Mouse (Mus musculus): ENCODE measurements at regions not wholly inside any gene's neighbourhood (a gene's known extent, or its start where the extent isn't known, plus 50 kb on each side); places are given as distances from the start of the nearest gene placed in this dataset.

DNA sequence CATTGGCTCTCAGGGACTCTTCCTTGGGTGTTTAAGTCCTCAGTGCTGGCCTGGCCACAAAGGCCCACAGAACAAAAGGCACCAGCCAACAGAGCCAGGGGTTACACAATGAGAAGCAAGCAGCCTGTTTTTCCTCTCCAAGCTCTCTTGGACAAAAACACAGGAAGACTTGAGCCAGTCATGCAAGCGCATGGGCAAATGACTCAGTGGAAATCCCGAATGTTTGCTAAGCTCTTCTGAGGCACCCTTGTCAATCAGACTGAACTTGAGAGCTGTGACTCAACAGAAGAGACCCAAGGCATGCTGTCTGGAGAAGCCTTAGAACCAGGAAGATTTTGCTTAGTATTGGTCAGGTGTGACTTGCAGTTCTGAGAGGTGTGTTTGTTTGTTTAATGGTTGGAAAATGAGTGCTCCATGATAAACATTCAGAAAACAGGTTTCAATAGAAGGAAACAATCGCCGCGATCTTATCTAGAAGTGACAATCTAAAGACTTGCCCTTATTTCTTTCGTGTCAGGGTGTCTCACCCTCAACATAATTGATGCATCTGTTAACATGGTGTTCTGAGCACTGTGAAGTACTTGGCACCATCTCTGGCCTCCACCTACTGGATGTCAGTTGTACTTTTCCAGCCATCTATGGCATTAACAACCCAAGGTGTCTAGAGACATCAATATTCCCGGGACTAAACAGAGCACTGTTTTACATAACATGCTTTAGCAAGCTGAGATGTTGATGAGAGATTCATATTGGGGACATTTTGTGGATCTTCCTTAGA, 124.0 kb upstream of the Tmc1 start:
- 54% methylated on average over 7 of the region's 7 CpGs for WGBS (ENCODE audit: insufficient replicate concordance)
- Histone ChIP-seq H3K4me3 (replicated peaks) (no peak overlapping the region), H3K9ac (no peak overlapping the region)

DNA sequence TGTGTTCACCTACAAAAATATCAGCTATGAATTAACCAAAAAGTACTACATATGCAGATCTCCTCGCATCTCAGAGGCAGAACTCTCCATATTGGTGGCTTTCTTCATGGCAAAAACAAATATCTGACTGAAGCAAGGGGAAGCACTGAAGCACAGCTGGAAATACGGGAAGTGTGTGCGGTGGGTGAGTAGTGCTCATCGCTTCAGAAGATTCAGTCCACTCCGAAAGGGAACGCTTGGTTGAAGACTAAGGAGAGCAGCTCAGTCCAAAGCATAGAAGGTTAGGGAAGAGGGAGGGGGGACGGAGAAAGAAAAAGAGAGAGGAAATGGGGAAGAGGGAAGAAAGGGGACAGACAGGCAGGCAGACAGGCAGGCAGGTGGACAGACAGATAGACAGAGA, 114.4 kb upstream of the Tmc1 start:
- Histone ChIP-seq H3K4me3 (replicated peaks) (no peak overlapping the region), H3K9ac (no peak overlapping the region), H3K9me3 (replicated peaks) (no peaks in the 10 kb centered on the region), H3K4me2 (no peak overlapping the region), H3K27ac (replicated peaks) (no peak overlapping the region), H3K4me1 (replicated peaks) (no peaks in the 10 kb centered on the region), H3K27me3 (no peaks in the 10 kb centered on the region), H3K36me3 (replicated peaks) (no peaks in the 10 kb centered on the region)
- WGBS (ENCODE audit: insufficient replicate concordance): 58% methylated on average over 7 of the region's 7 CpGs
- no peak for ATAC-seq (ENCODE audit: insufficient read depth)

More for the DNA sequence above, 124.0 kb upstream of the Tmc1 start:
- Histone ChIP-seq H3K36me3 (replicated peaks) (no peaks in the 10 kb centered on the region), H3K27me3 (no peaks in the 10 kb centered on the region), H3K4me2 (no peak overlapping the region), H3K27ac (replicated peaks) (no peak overlapping the region), H3K9me3 (replicated peaks) (no peaks in the 10 kb centered on the region), H3K4me1 (replicated peaks) (no peaks in the 10 kb centered on the region)
- no peak for ATAC-seq (ENCODE audit: insufficient read depth)

DNA sequence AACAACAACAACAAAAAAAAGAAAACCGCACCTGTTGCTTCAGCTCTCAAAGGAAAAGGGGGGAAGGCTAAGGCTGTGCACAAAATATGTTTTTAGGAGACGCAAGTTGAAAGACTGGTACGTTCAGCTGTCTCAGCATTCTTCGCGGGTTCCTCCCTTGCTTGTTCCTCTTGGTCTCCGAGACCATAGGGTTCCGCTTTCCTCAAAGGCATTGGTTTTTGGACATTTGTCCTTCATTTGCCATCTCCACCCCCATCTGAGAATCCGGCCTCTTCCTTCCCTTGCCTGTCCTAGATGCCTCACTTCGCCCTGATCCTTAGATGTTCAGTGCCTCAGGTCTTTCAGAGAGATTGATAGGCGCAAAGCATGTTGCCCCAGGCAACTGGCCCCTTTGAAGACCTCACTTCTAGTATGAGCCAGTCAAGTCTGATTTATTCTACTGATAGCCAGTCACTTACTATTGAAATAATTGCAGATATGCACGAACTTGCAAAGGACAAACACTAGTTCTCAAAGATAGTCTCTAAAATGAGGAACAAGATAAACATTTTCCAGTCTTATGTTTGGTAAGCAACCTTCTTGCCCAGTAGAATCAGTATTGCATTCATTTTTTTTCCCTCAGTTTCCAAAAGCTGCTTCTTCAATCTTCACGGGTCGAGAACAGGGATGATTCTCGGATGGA, 112.6 kb upstream of the Tmc1 start:
- no peaks in the 10 kb centered on the region for H3K27me3 ChIP-seq
- H3K36me3 ChIP-seq (replicated peaks): no peaks in the 10 kb centered on the region
- no peak overlapping the region for H3K27ac ChIP-seq (replicated peaks)
- H3K9ac ChIP-seq: no peak overlapping the region
- no peaks in the 10 kb centered on the region for H3K4me1 ChIP-seq (replicated peaks)
- no peaks in the 10 kb centered on the region for H3K9me3 ChIP-seq (replicated peaks)
- 66% methylated on average over 14 of the region's 14 CpGs for WGBS (ENCODE audit: insufficient replicate concordance)
- ATAC-seq (ENCODE audit: insufficient read depth): no peak
- no peak overlapping the region for H3K4me3 ChIP-seq (replicated peaks)
- no peak overlapping the region for H3K4me2 ChIP-seq

DNA sequence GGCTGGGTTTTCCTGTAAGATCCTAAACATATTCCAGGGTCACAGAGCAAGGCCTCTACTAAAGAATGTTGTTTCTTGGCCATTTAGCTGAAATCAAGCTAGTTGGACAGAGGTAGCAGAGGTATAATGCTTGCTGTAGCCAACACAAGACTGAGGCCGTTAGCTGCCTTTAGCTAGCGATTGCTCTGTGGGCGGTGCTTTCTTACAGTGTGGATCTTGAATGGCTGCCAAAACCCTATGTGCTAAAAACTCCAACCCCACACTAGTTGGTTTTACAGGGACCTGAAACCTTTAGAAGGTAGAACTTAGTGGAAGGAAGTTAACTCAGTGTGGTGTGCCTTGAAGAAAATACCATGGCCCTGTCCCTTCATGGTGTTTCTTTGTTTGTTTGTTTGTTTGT, 110.9 kb upstream of the Tmc1 start:
- no peak for ATAC-seq (ENCODE audit: insufficient read depth)

DNA sequence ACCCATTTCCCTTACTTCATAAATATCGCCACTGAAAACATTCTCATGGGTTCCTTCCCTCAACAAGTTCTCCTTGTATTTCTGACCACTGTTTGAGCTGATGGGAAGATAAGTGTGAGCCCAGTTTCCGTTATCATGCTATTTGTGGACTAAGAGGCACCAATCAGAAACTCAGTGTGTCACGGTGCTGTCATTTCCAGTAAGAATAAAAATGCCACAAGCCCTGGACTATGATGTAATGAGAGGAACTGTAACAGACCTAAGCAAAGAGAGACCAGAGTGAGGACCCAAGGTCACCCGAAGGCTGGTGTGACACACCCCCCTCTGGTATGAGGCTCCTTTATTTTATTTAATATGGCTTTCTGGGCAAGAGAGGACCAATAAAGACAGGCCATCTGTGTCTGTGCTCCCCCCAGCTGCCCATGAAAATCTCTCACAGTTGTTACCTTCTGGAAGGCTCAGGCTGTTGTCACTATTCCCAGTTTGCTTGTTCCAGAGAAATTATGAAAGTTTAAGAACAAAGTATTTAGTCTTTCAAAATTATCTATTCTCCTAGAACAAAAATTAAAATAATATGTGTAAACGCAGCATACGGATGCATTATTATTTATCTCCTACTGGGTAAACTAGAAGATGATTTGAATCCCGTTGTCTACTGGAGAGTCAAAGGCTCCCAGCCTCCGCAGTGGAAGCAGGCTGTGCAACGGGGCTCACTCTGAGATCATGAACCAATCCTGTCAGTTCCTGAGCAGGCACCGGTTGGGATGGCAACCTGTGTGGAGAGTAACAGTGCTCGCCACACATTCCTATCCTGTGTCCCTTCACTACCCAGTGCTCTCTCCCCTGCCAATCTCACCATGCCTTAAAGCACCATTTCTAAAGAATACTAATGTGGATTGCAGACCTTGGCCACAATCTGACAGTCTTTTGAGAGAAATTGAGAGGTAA, 99.9 kb upstream of the Tmc1 start:
- 45% methylated on average over 11 of the region's 11 CpGs for WGBS (ENCODE audit: insufficient replicate concordance)
- H3K4me2 ChIP-seq: no peak overlapping the region
- H3K27ac ChIP-seq (replicated peaks): no peak overlapping the region
- no peak for ATAC-seq (ENCODE audit: insufficient read depth)
- H3K9me3 ChIP-seq (replicated peaks): no peaks in the 10 kb centered on the region
- H3K4me1 ChIP-seq (replicated peaks): peaks cover 10% of the 10 kb centered on the region; the same call in 1 of the 2 replicates
- no peak overlapping the region for H3K9ac ChIP-seq
- H3K4me3 ChIP-seq (replicated peaks): no peak overlapping the region
- no peaks in the 10 kb centered on the region for H3K27me3 ChIP-seq
- no peaks in the 10 kb centered on the region for H3K36me3 ChIP-seq (replicated peaks)

More for the DNA sequence above, 110.9 kb upstream of the Tmc1 start:
- Histone ChIP-seq H3K9ac (no peak overlapping the region), H3K27ac (replicated peaks) (no peak overlapping the region), H3K9me3 (replicated peaks) (no peaks in the 10 kb centered on the region), H3K36me3 (replicated peaks) (no peaks in the 10 kb centered on the region), H3K4me2 (no peak overlapping the region), H3K4me1 (replicated peaks) (no peaks in the 10 kb centered on the region), H3K4me3 (replicated peaks) (no peak overlapping the region), H3K27me3 (no peaks in the 10 kb centered on the region)
- WGBS (ENCODE audit: insufficient replicate concordance): 64% methylated on average over 3 of the region's 3 CpGs

DNA sequence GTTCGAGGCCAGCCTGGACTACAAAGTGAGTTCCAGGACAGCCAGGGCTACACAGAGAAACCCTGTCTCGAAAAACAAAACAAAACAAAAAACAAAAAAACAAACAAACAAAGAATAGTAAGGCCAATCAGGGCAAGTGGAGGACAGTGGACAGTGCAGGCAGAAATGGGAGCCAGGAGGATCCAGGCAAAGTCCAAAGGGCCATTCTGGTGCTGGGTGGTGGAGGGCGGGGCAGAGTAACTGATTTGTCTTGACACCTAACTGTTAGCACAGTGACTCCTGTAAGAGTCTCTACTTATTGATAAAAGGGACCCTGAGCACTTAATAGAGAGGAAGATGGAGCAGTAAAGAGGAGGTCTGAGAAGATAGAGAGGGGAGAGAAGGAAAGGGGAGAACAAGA, 98.8 kb upstream of the Tmc1 start:
- no peak overlapping the region for H3K4me3 ChIP-seq (replicated peaks)
- 61% methylated on average over 3 of the region's 3 CpGs for WGBS (ENCODE audit: insufficient replicate concordance)
- H3K4me2 ChIP-seq: no peak overlapping the region
- H3K36me3 ChIP-seq (replicated peaks): no peaks in the 10 kb centered on the region
- no peaks in the 10 kb centered on the region for H3K9me3 ChIP-seq (replicated peaks)
- no peak for ATAC-seq (ENCODE audit: insufficient read depth)
- H3K27ac ChIP-seq (replicated peaks): no peak overlapping the region
- no peaks in the 10 kb centered on the region for H3K27me3 ChIP-seq
- H3K4me1 ChIP-seq (replicated peaks): peaks cover 10% of the 10 kb centered on the region; the same call in 1 of the 2 replicates
- no peak overlapping the region for H3K9ac ChIP-seq

DNA sequence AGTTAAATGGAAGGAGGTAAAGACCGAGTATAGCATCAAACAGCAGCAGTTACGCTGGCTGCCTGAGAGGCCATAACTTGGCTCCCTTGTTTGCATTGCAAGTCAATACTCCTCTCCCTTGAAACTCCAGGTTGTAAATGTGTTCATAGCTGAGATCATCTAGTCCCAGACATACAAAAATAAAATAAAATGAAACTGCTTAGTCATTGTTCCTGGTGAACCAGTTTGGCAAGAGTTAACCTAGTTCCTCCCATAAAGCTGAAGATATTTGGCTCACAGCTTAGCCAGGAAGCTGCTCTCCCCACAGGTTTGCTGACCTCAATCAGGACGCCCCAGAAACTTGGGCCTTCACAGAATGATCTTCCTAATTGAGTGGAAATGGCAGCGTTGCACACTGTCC, 97.9 kb upstream of the Tmc1 start:
- Histone ChIP-seq H3K4me3 (replicated peaks) (no peak overlapping the region), H3K9ac (no peak overlapping the region), H3K4me2 (no peak overlapping the region), H3K36me3 (replicated peaks) (no peaks in the 10 kb centered on the region), H3K4me1 (replicated peaks) (peaks cover 10% of the 10 kb centered on the region; the same call in 1 of the 2 replicates), H3K27ac (replicated peaks) (no peak overlapping the region), H3K27me3 (no peaks in the 10 kb centered on the region), H3K9me3 (replicated peaks) (no peaks in the 10 kb centered on the region)
- ATAC-seq (ENCODE audit: insufficient read depth): no peak
- 42% methylated on average over 4 of the region's 4 CpGs for WGBS (ENCODE audit: insufficient replicate concordance)

DNA sequence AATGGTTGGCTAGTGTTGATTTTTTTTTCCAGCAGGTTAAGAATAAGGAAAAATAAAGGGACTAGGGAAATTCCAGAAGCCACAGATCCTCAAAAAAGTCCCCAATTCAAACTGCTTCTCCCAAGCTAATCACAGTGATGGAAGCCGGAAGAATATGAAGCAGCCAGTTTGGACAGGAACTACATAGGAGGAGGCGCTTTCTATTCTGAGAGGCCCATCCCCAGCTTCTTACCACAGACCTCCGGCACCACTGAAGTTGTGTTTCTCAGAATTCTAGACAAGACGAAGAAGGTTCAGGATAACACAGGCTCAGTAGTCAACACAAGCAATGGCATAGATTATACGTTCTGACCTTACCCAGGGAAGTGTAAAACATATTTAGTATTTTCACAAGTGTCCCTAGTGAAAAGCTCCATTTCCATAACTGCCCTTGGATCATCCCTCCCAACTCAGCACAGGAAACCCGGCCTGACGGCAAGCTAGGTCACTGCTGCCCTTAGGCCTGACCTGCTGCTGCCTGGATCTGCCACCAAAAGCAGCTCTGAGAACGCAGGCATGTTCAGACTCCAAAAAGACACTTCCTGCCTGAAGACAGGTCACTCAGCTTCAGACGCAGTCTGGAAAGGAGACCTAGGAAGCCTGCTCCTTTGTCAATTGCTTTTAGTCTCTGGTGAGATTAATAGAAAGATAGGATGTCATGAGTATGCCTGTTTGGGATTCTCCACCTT, 97.2 kb upstream of the Tmc1 start:
- Histone ChIP-seq H3K27ac (replicated peaks) (no peak overlapping the region), H3K4me1 (replicated peaks) (peaks cover 10% of the 10 kb centered on the region; the same call in 1 of the 2 replicates), H3K4me3 (replicated peaks) (no peak overlapping the region), H3K4me2 (no peak overlapping the region), H3K36me3 (replicated peaks) (no peaks in the 10 kb centered on the region), H3K9me3 (replicated peaks) (no peaks in the 10 kb centered on the region), H3K9ac (no peak overlapping the region), H3K27me3 (no peaks in the 10 kb centered on the region)
- no peak for ATAC-seq (ENCODE audit: insufficient read depth)
- WGBS (ENCODE audit: insufficient replicate concordance): 26% methylated on average over 9 of the region's 9 CpGs

DNA sequence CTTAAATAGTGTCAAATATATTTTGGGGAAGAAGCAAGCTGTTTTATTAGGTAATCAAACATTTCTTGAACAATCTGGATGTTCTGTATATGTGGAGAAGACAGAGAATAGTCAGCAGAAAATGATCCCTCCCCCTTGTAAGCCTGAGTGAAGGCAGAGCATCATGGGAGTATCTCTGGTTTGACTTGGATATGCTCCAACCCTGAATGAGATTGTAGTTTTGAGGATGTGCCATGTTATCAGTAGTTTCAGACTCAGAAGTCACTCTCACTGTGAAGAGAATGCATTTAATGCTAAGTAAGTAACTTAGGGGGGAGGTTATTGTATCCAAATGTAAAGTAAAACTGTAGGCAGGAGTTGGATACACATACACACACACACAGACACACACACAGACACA, 95.3 kb upstream of the Tmc1 start:
- Histone ChIP-seq H3K4me2 (no peak overlapping the region), H3K4me3 (replicated peaks) (no peak overlapping the region), H3K27me3 (no peaks in the 10 kb centered on the region), H3K4me1 (replicated peaks) (peaks cover 10% of the 10 kb centered on the region; the same call in 1 of the 2 replicates), H3K9ac (no peak overlapping the region), H3K9me3 (replicated peaks) (no peaks in the 10 kb centered on the region), H3K27ac (replicated peaks) (no peak overlapping the region), H3K36me3 (replicated peaks) (no peaks in the 10 kb centered on the region)
- no peak for ATAC-seq (ENCODE audit: insufficient read depth)

DNA sequence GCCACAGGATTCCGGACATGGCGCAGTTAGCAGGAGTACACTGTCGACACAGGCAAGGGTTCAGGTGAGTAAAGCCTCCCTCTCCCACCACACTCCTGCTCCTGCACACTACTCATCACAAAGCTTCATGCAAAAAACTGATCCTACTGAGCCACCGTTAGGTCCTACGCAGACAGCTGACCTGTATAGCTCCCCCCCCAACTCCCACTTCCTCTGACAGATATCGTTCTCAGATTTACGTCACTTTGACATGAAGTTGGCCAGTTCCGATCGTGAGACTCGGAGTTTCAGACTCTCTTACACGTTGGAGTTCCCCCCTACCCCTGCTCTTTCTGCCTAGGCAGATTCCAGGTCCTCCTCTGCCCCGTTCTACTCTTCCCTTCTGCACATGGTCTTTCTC, 91.6 kb upstream of the Tmc1 start:
- Histone ChIP-seq H3K9ac (no peak overlapping the region), H3K36me3 (replicated peaks) (no peaks in the 10 kb centered on the region), H3K4me3 (replicated peaks) (no peak overlapping the region), H3K27me3 (no peaks in the 10 kb centered on the region), H3K9me3 (replicated peaks) (no peaks in the 10 kb centered on the region), H3K4me2 (no peak overlapping the region), H3K4me1 (replicated peaks) (no peaks in the 10 kb centered on the region), H3K27ac (replicated peaks) (no peak overlapping the region)
- ATAC-seq (ENCODE audit: insufficient read depth): no peak
- WGBS (ENCODE audit: insufficient replicate concordance): 50% methylated on average over 12 of the region's 12 CpGs

All from liver, embryonic 15.5 days (tissue).